Mouse (Mus musculus) myocyte (in vitro differentiated cells): Measurements from ENCODE around the gene Pde4a. TPM values are rescaled to one million over a fixed set of nuclear protein-coding genes. Genes with fewer than 3 reads are reported as not detected.

Experiments used
- H3K27me3 ChIP-seq: one replicate; pipeline ENCODE4 v1.6.1; 2011; ENCODE audit not compliant: control insufficient read depth, insufficient read depth, insufficient read length
- H3K36me3 ChIP-seq: one replicate; pipeline ENCODE4 v1.6.1; 2011; ENCODE audit not compliant: control insufficient read depth, insufficient read depth
- H3K4me2 ChIP-seq: one replicate; pipeline ENCODE4 v1.6.1; 2011; ENCODE audit warnings: low read depth, control low read depth
- H3K4me3 ChIP-seq: one replicate; pipeline ENCODE4 v1.5.1; 2011; ENCODE audit warnings: mild to moderate bottlenecking, control low read depth, moderate library complexity
- H3K79me2 ChIP-seq: one replicate; pipeline ENCODE4 v1.6.1; 2011; ENCODE audit not compliant: control insufficient read depth, insufficient read depth
- H3ac ChIP-seq: one replicate; pipeline ENCODE4 v1.6.1; 2011; ENCODE audit not compliant: control insufficient read depth, insufficient read length
- CEBPB ChIP-seq: IDR thresholded peaks from 2 replicates; pipeline ENCODE4 v1.6.1; 2011; ENCODE audit warnings: mild to moderate bottlenecking, moderate library complexity; ENCODE audit not compliant: poor library complexity, insufficient read depth, severe bottlenecking
- E2F4 ChIP-seq: IDR thresholded peaks from one replicate; pipeline ENCODE4 v1.6.1; 2011; ENCODE audit warnings: mild to moderate bottlenecking, control low read depth, moderate library complexity; ENCODE audit not compliant: insufficient read depth
- MAX ChIP-seq: IDR thresholded peaks from one replicate; pipeline ENCODE4 v1.6.1; 2011; ENCODE audit warnings: low read depth, mild to moderate bottlenecking, control low read depth
- MYOD1 ChIP-seq, 3 experiments: IDR thresholded peaks; one replicate each; pipeline ENCODE4 v1.6.1; 2011; ENCODE audit warnings: control low read depth in 2 of 3, low read depth in 2 of 3, mild to moderate bottlenecking in 2 of 3, moderate library complexity in 1 of 3; ENCODE audit not compliant: insufficient read length in 2 of 3, control insufficient read depth in 1 of 3
- MYOG ChIP-seq, 3 experiments: IDR thresholded peaks; one replicate each; pipeline ENCODE4 v1.6.1; 2011; ENCODE audit warnings: control low read depth in 2 of 3, low read depth in 2 of 3, mild to moderate bottlenecking in 2 of 3; ENCODE audit not compliant: insufficient read length in 2 of 3, control insufficient read depth in 1 of 3, insufficient read depth in 1 of 3
- POLR2A ChIP-seq: IDR thresholded peaks from one replicate; pipeline ENCODE4 v1.6.1; 2011; ENCODE audit warnings: low read depth, mild to moderate bottlenecking, control low read depth, moderate library complexity; ENCODE audit not compliant: insufficient read length
- POLR2AphosphoS2 ChIP-seq: IDR thresholded peaks from one replicate; pipeline ENCODE4 v1.6.1; 2011; ENCODE audit warnings: low read depth, control low read depth; ENCODE audit not compliant: insufficient read length
- REST ChIP-seq: IDR thresholded peaks from one replicate; pipeline ENCODE4 v1.6.1; 2011; ENCODE audit warnings: mild to moderate bottlenecking, control low read depth, moderate library complexity; ENCODE audit not compliant: insufficient read depth, insufficient read length
- SRF ChIP-seq: IDR thresholded peaks from one replicate; pipeline ENCODE4 v1.6.1; 2011; ENCODE audit warnings: low read depth; ENCODE audit not compliant: control insufficient read depth, insufficient read length
- TCF12 ChIP-seq: IDR thresholded peaks from one replicate; pipeline ENCODE4 v1.6.1; 2011; ENCODE audit warnings: mild to moderate bottlenecking, control low read depth; ENCODE audit not compliant: poor library complexity, insufficient read depth, severe bottlenecking
- TCF3 ChIP-seq: IDR thresholded peaks from one replicate; pipeline ENCODE4 v1.6.1; 2011; ENCODE audit warnings: low read depth, control low read depth; ENCODE audit not compliant: insufficient read length
- USF1 ChIP-seq: IDR thresholded peaks from one replicate; pipeline ENCODE4 v1.6.1; 2011; ENCODE audit warnings: low read depth, mild to moderate bottlenecking, control low read depth, moderate library complexity
- polyA plus RNA-seq: library from polyadenylated mRNA; unstranded; fragments of >200 nt; fragmentation: generic; extraction: Trizol; gene quantifications from one replicate; pipeline ENCODE4 v1.2.1, GENCODE M21; 2012; ENCODE audit warnings: missing spikeins

Gene Pde4a
- polyA plus RNA-seq, 1 experiment: 3.6 TPM

DNA sequence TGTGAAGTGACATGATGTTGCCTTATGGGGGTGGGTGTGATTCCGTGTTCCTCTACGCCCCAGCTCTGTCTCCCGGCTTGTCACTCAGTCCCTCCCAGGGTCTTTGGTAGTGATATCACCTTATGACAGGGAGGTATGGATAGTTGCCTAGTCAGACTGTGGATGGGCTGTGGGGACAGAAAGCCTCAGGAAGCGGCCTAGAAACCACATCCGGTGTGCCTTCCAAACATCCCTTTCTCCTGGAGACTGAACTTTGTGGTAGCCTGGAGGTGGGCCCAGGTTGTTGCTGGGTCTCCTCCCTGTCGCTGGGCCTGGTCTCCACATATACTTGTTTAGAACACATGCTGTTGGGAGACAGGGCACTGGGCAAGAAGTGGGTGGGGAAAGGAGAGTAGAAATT lies 17.9 kb downstream of the Pde4a start:
- H3K36me3 ChIP-seq: no peaks in the 10 kb centered on the region
- TF ChIP-seq TCF12 (no peak), TCF3 (no peak), REST (no peak), E2F4 (no peak), SRF (no peak), MAX (no peak), POLR2A (no peak), CEBPB (no peak), POLR2AphosphoS2 (no peak), USF1 (no peak), MYOG (IDR thresholded peaks at IDR 0.05; ENCODE audit: control insufficient read depth in 1 of 3, insufficient read depth in 1 of 3, insufficient read length in 2 of 3, low read depth in 2 of 3) (no peak), MYOD1 (IDR thresholded peaks at IDR 0.05; ENCODE audit: control insufficient read depth in 1 of 3, insufficient read length in 2 of 3, low read depth in 2 of 3) (no peak)
- H3ac ChIP-seq: no peak overlapping the region
- no peaks in the 10 kb centered on the region for H3K27me3 ChIP-seq
- no peaks in the 10 kb centered on the region for H3K79me2 ChIP-seq
- H3K4me3 ChIP-seq: peak overlapping the region; percentile 7
- peak overlapping the region; percentile 76 for H3K4me2 ChIP-seq

DNA sequence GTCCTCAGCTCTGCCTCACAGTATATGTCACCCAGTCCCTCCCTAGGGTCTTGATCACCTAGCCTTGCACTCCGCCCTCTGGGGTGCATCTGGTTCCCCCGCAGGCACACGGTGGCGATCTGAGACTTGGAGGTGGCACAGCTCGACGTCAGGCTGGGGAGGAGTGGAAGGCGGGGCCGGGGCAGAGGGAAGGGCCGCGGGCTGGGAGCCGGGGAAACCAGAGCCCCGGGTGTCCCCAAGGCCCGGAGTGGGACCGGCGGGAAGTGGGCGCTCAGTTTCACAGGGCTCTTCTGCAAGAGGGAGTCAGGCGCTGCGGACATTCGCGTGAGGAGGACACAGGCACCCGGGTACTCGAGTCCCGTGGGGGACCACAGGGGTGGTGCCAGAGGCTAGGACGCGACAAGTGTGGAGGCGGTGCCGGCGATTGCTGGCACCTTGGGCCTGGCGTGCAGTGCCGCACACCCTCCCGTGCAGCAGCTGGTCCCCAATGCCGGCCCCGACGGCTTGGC lies 18.4 kb downstream of the Pde4a start:
- Histone ChIP-seq H3K4me2 (peak overlapping the region; percentile 76), H3K79me2 (no peaks in the 10 kb centered on the region), H3K4me3 (peak overlapping the region; percentile 7), H3ac (no peak overlapping the region), H3K36me3 (no peaks in the 10 kb centered on the region), H3K27me3 (no peaks in the 10 kb centered on the region)
- TF ChIP-seq USF1: no peak
- no peak for TF ChIP-seq REST
- TF ChIP-seq MYOG (IDR thresholded peaks at IDR 0.05; ENCODE audit: control insufficient read depth in 1 of 3, insufficient read depth in 1 of 3, insufficient read length in 2 of 3, low read depth in 2 of 3): peak in 2 of 3 experiments; percentile 64 to 73
- TF ChIP-seq TCF12: no peak
- TF ChIP-seq CEBPB: no peak
- TF ChIP-seq TCF3: no peak
- TF ChIP-seq POLR2AphosphoS2: no peak
- no peak for TF ChIP-seq E2F4
- TF ChIP-seq POLR2A: peak; percentile 36
- TF ChIP-seq SRF: no peak
- peak in 1 of 3 experiments; percentile 76 for TF ChIP-seq MYOD1 (IDR thresholded peaks at IDR 0.05; ENCODE audit: control insufficient read depth in 1 of 3, insufficient read length in 2 of 3, low read depth in 2 of 3)

- Histone ChIP-seq H3K36me3 (no peaks in the 10 kb centered on the region), H3K4me2 (peak overlapping the region; percentile 76), H3K4me3 (peak overlapping the region; percentile 7), H3K79me2 (no peaks in the 10 kb centered on the region), H3ac (no peak overlapping the region), H3K27me3 (no peaks in the 10 kb centered on the region)
- TF ChIP-seq USF1: no peak
- no peak for TF ChIP-seq REST
- TF ChIP-seq MAX: no peak
- TF ChIP-seq TCF12: no peak
- no peak for TF ChIP-seq MYOG (IDR thresholded peaks at IDR 0.05; ENCODE audit: control insufficient read depth in 1 of 3, insufficient read depth in 1 of 3, insufficient read length in 2 of 3, low read depth in 2 of 3)
- TF ChIP-seq E2F4: no peak
Observed at GRCm38 (mm10) chr9:21184733-21185132, 19.2 kb downstream of the Pde4a start.

DNA sequence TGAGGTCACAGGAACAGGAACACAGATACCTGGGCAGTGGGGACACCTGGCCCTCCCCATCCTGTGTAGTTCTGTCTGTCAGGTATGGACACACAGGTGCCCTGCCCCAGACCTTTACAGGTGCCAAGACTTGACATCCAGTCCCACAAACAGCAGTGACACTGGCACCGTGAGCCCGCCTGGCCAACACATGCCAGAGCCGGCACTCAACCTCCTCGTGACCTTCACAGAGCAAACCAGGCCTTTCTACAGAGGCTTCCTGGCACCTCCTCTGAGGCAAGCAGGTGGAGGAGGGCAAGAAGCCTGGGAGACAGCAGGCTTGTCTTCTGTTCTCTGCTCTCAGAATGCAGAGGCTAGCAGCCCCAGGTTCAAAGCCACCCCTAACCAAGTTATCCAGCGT lies 19.9 kb downstream of the Pde4a start:
- Histone ChIP-seq H3K4me2 (no peak overlapping the region), H3K36me3 (no peaks in the 10 kb centered on the region), H3K79me2 (no peaks in the 10 kb centered on the region), H3ac (no peak overlapping the region), H3K27me3 (no peaks in the 10 kb centered on the region), H3K4me3 (no peak overlapping the region)
- TF ChIP-seq TCF3: no peak
- no peak for TF ChIP-seq SRF
- no peak for TF ChIP-seq POLR2AphosphoS2
- TF ChIP-seq TCF12: no peak
- no peak for TF ChIP-seq MYOG (IDR thresholded peaks at IDR 0.05; ENCODE audit: control insufficient read depth in 1 of 3, insufficient read depth in 1 of 3, insufficient read length in 2 of 3, low read depth in 2 of 3)
- TF ChIP-seq MAX: no peak

DNA sequence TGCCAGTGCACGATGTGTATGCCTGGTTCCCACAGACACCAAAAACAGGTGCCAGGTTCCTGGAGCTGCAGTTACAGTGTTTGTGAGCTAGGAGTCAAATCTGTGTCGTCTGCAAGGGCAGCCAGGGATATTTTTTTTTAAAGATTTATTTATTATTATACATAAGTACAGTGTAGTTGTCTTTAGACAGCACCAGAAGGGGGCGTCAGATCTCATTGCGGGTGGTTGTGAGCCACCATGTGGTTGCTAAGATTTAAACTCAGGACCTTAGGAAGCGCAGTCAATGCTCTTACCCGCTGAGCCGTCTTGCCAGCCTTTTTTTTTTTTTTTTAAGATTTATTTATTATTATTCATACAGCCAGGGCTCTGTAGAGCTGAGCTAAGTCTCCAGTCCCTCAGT lies 24.4 kb downstream of the Pde4a start:
- Histone ChIP-seq H3K79me2 (no peaks in the 10 kb centered on the region), H3K4me3 (no peak overlapping the region), H3K36me3 (no peaks in the 10 kb centered on the region), H3K4me2 (no peak overlapping the region), H3ac (no peak overlapping the region), H3K27me3 (no peaks in the 10 kb centered on the region)
- TF ChIP-seq SRF (no peak), REST (no peak), POLR2A (no peak), MYOG (IDR thresholded peaks at IDR 0.05; ENCODE audit: control insufficient read depth in 1 of 3, insufficient read depth in 1 of 3, insufficient read length in 2 of 3, low read depth in 2 of 3) (no peak), USF1 (no peak)
